Comparison of ENCODE assay signal across 7 mouse cellular contexts in genomic region chr5:114896688-114897373, GRCm38 (mm10). TPM values are rescaled to one million over a fixed set of nuclear protein-coding genes. Genes with fewer than 3 reads are reported as not detected.
DNase-seq lines count a peak whose midpoint lies in the region; ATAC-seq lines count a peak whose summit lies in the region.

Gene Oasl2 (plus strand): TSS chr5:114896936.

- no peak within 1 kb of the TSS for H3K27ac ChIP-seq in midbrain, embryonic 14.5 days (replicated peaks; ENCODE audit: low read depth, low read length)
- no peak within 1 kb of the TSS for H3K27ac ChIP-seq in midbrain, embryonic 11.5 days (ENCODE audit: low read depth, low read length)
- H3K27ac ChIP-seq in embryonic facial prominence, embryonic 13.5 days, result no peak within 1 kb of the TSS
- H3K27ac ChIP-seq in hindbrain, embryonic 16.5 days (ENCODE audit: low read depth, low read length), result no peak within 1 kb of the TSS

- no peak for ATAC-seq in midbrain, embryonic 14.5 days (ENCODE audit: low FRiP score, low TSS enrichment)
- no peak for ATAC-seq in midbrain, embryonic 11.5 days (ENCODE audit: low FRiP score)
- no peak for ATAC-seq in embryonic facial prominence, embryonic 13.5 days (ENCODE audit: insufficient number of reproducible peaks, insufficient read depth, low FRiP score, low TSS enrichment, low read depth)
- no peak for ATAC-seq in hindbrain, embryonic 16.5 days
- peak; percentile 40; the same call in 1 of the 2 replicates for ATAC-seq in monocyte, adult 5-6 weeks (replicated peaks; ENCODE audit: insufficient number of reproducible peaks, low FRiP score, low TSS enrichment, poor library complexity, severe bottlenecking)

- H3K27me3 ChIP-seq in midbrain, embryonic 14.5 days (ENCODE audit: control insufficient read depth, insufficient read depth, low read length), result no peaks in the 10 kb centered on the region
- no peaks in the 10 kb centered on the region for H3K27me3 ChIP-seq in midbrain, embryonic 11.5 days (ENCODE audit: control insufficient read depth, insufficient read depth, low read length)
- H3K27me3 ChIP-seq in embryonic facial prominence, embryonic 13.5 days, result no peaks in the 10 kb centered on the region
- H3K27me3 ChIP-seq in hindbrain, embryonic 16.5 days (replicated peaks; ENCODE audit: control insufficient read depth, insufficient read depth, low read length), result no peaks in the 10 kb centered on the region

- no peak within 1 kb of the TSS for H3K4me3 ChIP-seq in midbrain, embryonic 14.5 days (replicated peaks; ENCODE audit: low read depth, low read length)
- no peak within 1 kb of the TSS for H3K4me3 ChIP-seq in midbrain, embryonic 11.5 days (ENCODE audit: low read depth, low read length)
- peak within 1 kb of the TSS; percentile 18 for H3K4me3 ChIP-seq in embryonic facial prominence, embryonic 13.5 days
- no peak within 1 kb of the TSS for H3K4me3 ChIP-seq in hindbrain, embryonic 16.5 days (ENCODE audit: low read length)

- 0 out of 2 replicates have a peak within 1 kb of the TSS, but pooled peaks have one; percentile 3 for H3K4me2 ChIP-seq in midbrain, embryonic 14.5 days (ENCODE audit: low read length)
- H3K4me2 ChIP-seq in midbrain, embryonic 11.5 days, result no peak within 1 kb of the TSS
- H3K4me2 ChIP-seq in embryonic facial prominence, embryonic 13.5 days, result peak within 1 kb of the TSS; percentile 47
- peak within 1 kb of the TSS; percentile 4; the same call in 1 of the 2 replicates for H3K4me2 ChIP-seq in hindbrain, embryonic 16.5 days (ENCODE audit: low read length)

- no peaks in the 10 kb centered on the region for H3K4me1 ChIP-seq in midbrain, embryonic 14.5 days (ENCODE audit: control insufficient read depth, insufficient read depth, low read length)
- H3K4me1 ChIP-seq in midbrain, embryonic 11.5 days (ENCODE audit: control insufficient read depth, insufficient read depth, low read length), result no peaks in the 10 kb centered on the region
- H3K4me1 ChIP-seq in embryonic facial prominence, embryonic 13.5 days, result peaks cover 9% of the 10 kb centered on the region
- H3K4me1 ChIP-seq in hindbrain, embryonic 16.5 days (ENCODE audit: control insufficient read depth, insufficient read depth, low read depth, low read length), result no peaks in the 10 kb centered on the region

- DNase-seq in midbrain, embryonic 14.5 days, result no peak
- no peak for DNase-seq in midbrain, embryonic 11.5 days (ENCODE audit: low spot score, missing footprints)
- no peak for DNase-seq in Muller cell, postnatal 12 days (ENCODE audit: inconsistent ontology term)
- DNase-seq in layer of hippocampus, postnatal 14 days (ENCODE audit: low spot score in 2 of 2), result no peak

- H3K36me3 ChIP-seq in midbrain, embryonic 14.5 days (ENCODE audit: control insufficient read depth, insufficient read depth, low read length), result no peaks in the 10 kb centered on the region
- no peaks in the 10 kb centered on the region for H3K36me3 ChIP-seq in midbrain, embryonic 11.5 days (ENCODE audit: control insufficient read depth, insufficient read depth, low read length)
- no peaks in the 10 kb centered on the region for H3K36me3 ChIP-seq in embryonic facial prominence, embryonic 13.5 days
- H3K36me3 ChIP-seq in hindbrain, embryonic 16.5 days (ENCODE audit: control insufficient read depth, insufficient read depth, low read length), result no peaks in the 10 kb centered on the region

- no peak within 1 kb of the TSS for H3K9ac ChIP-seq in midbrain, embryonic 14.5 days (replicated peaks; ENCODE audit: low read length)
- H3K9ac ChIP-seq in midbrain, embryonic 11.5 days (ENCODE audit: low read length), result no peak within 1 kb of the TSS
- H3K9ac ChIP-seq in embryonic facial prominence, embryonic 13.5 days, result peak within 1 kb of the TSS; percentile 61
- H3K9ac ChIP-seq in hindbrain, embryonic 16.5 days (ENCODE audit: low read depth, low read length), result no peak within 1 kb of the TSS

- 66% methylated on average over 13 of the region's 13 CpGs for WGBS in midbrain, embryonic 14.5 days
- WGBS in midbrain, embryonic 11.5 days, result 76% methylated on average over 13 of the region's 13 CpGs
- WGBS in embryonic facial prominence, embryonic 13.5 days, result 57% methylated on average over 13 of the region's 13 CpGs
- WGBS in hindbrain, embryonic 16.5 days, result 66% methylated on average over 13 of the region's 13 CpGs

- H3K9me3 ChIP-seq in midbrain, embryonic 14.5 days (ENCODE audit: control insufficient read depth, low read length), result no peaks in the 10 kb centered on the region
- no peaks in the 10 kb centered on the region for H3K9me3 ChIP-seq in midbrain, embryonic 11.5 days (ENCODE audit: control insufficient read depth, low read length)
- no peaks in the 10 kb centered on the region for H3K9me3 ChIP-seq in embryonic facial prominence, embryonic 13.5 days
- H3K9me3 ChIP-seq in hindbrain, embryonic 16.5 days (ENCODE audit: control insufficient read depth, low read length), result no peaks in the 10 kb centered on the region

RNA-seq across cellular contexts. Expression of gene Oasl2, which starts in this region (rescaled TPM):
- polyA plus RNA-seq in midbrain, embryonic 14.5 days (2014; fragmentation: Nextera tagmentation; extraction: Ambion mirVana), result 2.5 and 7.9 TPM in 2 replicates
- 1.3 and 1.8 TPM in 2 replicates for polyA plus RNA-seq in midbrain, embryonic 11.5 days (2014; fragmentation: Nextera tagmentation; extraction: Ambion mirVana)
- 3.0 and 4.0 TPM in 2 replicates for polyA plus RNA-seq in embryonic facial prominence, embryonic 13.5 days (2015; fragmentation: Nextera tagmentation; extraction: Ambion mirVana)
- 4.9 and 5.3 TPM in 2 replicates for polyA plus RNA-seq in hindbrain, embryonic 16.5 days (2015; fragmentation: Nextera tagmentation; extraction: Ambion mirVana)
- total RNA-seq in monocyte, adult 5-6 weeks (2017), result 10.6 to 17.9 TPM (median 14.4 TPM) in 3 replicates
- total RNA-seq in layer of hippocampus, postnatal 14 days (2021), result 1 to 10 TPM in 1 of 2 experiments, under 1 TPM in 1; 0.64 to 1.4 TPM
